Mouse (Mus musculus) T-helper 17 cell (primary cell): ENCODE data around the gene Pkhd1.

Experiments used
- in situ Hi-C, 2 experiments: fragments of 300-600 bp; cut with MboI, MseI; formaldehyde crosslinking; loops; 1 replicate in 1 of 2; 2 replicates in 1 of 2; pipeline ENCODE4 v1.15.1; 2025; ENCODE audit warnings: high pct_unique_total_duplicates in 2 of 2

The Pkhd1 gene

GRCm38 (mm10) chr1:20018198-20018925 is 599.5 kb downstream of the Pkhd1 start:
- in situ Hi-C loops, result no loop called here

DNA sequence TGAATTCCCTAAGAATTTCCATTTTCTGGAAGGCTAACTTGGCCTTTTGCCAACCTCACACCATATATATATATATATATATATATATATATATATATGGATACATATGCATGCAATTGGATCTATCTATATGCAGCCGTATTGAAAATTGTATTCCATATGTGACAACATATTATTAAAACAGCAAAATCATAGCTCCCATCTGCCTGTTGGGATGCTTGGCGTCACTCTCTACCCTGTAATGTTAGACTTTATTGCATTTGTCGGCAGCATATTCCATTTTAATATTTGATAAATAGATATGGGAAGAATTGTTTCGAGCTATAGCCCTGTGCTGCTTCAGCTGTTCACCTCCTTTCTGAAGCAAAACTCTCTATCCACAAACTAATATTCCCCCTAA is 600.2 kb downstream of the Pkhd1 start:
- in situ Hi-C loops, result no loop called here
